Mouse (Mus musculus): ENCODE results near the gene Slfn5.
"Not testable (repeated sequence)": the region's sequence is repeated elsewhere in the genome, so short reads cannot be mapped to it uniquely, and the experiment has no call there.

Gene Slfn5

DNA sequence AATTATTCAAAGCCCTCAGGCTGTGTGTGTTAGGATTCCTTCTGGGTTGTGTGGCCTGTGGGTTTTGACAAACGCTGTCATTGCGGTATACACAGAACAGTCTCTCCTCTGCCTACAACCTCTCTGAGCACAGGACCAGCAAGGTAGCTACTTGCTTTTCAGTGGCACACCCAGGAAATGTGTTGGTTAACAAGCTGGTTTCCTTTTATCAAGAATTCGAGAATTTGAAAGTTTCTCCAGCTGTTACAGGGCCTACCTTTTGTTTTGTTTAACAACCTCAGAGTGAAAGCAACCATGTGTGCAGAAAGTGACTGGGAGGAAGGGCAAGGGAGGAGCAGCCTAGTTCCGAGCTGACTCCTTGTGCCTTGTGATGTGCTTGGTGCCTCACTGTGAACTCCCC lies 3.7 kb upstream of the Slfn5 start:
- no peak for DNase-seq

DNA sequence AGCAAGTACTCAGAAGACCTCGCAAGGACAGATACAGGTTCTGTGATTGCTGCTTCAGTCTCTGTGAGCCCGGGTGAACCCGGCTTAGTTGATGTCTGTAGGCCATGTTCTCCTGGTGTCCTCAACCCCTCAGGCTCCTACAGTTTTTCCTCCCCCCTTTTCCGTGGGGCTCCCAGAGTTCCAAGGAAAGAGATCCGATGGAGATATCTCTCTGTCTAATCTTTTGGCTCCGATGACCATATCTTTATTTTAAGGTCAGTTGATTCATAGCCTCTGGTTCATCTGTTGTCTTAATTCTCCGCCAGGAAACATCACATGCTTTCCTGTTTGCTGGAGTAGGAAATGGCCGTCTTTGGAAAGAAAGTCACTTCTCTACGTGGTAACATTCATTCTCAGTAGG lies 2.1 kb upstream of the Slfn5 start:
- DNase-seq, result no peak

DNA sequence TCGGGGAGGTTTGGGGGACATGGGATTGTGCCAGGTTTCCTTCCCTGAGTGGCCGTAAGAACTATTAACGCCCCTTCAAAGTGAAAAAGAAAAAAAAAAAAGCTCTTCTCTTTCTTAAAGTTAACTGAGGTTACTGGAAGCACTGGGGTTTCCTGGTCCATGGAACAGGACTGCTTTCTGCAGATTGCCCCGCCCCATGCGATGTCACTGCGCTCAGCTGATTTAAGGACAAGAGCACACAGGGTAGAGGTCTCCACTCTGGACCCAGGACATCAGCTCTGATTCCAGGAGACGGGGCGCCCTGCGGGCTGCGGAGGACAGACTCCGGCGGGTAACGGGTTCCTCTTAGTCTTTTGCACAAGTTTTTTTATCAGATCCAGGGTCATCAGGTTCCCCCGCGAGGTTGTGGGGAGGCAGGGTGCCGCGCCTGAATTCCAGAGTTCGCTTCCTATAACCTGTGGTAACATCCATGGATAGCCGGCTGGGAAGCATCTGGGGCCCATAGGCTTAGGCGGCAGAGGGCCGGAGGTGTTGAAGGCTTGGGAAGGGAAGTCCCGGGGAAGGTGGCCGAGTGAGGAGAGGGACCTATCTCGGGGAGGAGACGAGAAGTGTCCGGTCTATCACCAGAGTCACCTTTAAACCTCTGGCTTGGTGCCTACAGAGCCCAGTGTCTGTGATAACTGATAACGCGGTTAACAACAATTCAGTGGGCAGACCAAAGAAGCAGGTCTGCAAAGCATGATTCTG lies 889 bp downstream of the Slfn5 start:
- DNase-seq, result no peak

DNA sequence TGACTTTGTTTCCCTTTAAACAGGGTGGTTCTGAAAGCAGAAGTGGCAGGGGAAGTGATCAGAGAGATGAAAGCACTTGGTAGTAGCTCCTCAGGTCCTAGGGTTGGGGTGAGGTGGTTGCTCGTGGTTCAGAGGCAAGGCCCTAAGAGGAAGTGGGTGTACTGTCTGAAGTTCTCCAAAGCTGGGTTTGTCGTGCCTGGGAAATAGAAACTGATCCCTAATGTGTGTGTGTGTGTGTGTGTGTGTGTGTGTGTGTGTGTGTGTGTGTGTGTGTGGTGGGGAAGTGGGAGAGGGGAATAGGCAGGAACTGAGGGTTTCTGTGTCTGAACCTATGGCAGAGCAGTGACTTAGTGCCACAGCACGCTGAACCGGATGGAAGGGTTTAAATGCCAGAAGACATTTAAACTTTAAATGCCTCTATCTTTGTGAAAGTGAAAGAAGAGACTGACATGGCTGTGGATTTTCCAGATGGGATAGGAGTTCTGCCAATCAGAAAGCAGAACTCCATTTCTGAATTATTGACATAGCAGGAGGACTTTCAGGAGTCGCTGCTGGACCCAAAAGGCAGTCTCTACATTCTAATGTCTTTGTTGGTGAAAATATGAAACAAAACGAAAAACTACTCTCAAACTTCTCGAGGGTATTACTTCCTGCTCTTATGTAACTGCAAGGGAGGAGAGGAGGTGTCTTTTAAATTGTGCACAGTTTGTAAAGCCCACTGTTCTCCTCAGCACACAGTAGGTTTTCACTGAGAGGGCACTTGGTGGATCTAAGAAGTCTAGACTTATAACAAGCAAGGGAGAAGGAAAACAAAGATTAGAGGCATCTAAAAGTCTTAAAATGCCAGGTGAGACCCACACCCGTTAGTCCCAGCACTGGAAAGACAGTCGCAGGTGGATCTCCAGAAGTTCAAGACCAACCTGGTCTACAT lies 1.7 kb downstream of the Slfn5 start:
- no peak for DNase-seq

DNA sequence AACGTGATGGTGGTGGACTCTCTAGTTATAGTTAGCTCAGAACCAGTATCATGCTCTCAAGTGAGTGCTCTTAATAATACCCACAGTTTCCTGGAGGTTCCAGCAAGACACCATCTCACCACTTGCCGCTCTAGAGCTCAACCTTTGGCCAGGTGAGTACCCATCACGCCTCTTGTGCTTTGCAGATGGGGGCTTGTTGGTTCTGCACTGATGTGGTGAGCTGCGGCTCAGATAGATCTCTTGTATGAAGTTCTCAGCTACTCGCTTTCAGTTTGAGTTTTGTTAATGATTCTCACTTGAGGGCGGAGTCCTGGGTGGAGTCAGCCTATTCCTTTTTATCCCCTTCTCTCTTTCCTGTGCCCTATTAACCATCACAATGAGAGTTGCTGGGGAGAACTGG lies 3.5 kb downstream of the Slfn5 start:
- DNase-seq, result no peak

DNA sequence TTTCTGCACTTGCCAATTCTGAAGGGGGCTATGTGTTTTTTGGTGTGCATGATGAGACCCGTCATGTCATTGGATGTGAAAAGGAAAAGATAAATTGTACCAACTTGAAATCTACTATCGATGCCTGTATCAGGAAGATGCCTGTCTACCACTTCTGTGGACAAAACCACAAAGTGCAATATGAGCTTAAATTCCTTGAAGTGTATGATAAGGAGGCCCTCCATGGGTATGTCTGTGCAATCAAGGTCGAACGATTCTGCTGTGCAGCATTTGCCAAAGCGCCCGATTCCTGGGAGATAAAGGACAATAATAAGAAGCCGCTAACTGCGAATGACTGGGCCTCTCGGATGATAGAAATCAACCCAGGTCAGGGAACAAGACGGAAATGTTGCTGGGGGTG lies 5.8 kb downstream of the Slfn5 start:
- DNase-seq, result no peak

DNA sequence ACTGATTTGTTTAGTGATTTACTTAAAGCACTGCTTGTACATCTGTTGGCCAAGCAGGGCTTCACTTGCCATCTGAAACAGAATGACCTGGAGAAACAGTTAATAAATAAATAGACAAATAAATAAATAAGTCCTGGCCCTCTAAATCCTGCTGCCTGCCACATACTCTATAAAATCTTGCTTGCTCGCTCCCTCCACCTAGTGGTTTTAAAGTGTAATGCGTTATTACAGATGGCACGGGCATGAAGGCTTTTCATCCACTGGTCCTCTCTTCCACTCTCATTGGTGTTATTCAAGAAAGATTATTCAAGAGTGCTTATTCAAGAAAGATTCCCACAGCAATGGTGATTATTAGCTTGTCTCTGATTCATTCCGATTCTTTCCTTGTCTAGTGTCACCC lies 8.5 kb downstream of the Slfn5 start:
- DNase-seq, result peak; percentile 6

DNA sequence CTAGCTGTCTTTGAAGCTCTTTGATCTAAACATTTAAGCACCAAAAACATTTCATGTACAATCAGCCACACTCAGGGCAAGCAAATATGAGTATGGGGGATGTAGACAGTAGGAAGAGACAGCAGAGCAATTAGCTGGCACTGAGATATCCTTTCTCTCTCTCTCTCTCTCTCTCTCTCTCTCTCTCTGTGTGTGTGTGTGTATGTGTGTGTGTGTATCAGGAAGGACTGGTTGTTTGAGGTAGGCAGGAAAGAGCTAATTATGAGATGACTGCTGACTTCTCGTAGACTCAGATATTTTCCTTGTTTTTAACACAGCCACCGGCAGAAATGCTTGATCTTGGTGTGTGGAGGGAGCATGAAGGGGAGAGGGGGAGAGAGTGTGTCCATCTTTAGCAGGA lies 10.6 kb downstream of the Slfn5 start:
- DNase-seq, result no peak

DNA sequence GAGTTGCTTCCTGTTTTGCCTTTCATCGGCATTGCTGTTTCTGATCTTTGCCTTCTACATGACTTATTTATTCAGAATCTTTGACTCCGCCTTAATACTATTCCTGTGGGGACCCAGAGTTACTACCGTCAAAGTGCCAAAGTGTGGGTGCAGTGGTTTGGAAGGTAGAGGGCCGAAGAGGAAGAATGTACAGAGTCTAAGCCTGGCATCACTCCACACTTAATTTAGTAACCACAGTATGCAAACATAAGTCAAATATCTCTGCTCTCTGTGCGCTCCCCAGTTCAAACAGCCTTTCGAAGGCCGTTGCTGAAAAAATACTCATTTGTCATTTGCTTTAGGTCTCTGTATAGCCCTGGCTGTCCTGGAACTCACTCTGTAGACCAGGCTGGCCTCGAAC lies 11.1 kb downstream of the Slfn5 start:
- DNase-seq, result no peak

DNA sequence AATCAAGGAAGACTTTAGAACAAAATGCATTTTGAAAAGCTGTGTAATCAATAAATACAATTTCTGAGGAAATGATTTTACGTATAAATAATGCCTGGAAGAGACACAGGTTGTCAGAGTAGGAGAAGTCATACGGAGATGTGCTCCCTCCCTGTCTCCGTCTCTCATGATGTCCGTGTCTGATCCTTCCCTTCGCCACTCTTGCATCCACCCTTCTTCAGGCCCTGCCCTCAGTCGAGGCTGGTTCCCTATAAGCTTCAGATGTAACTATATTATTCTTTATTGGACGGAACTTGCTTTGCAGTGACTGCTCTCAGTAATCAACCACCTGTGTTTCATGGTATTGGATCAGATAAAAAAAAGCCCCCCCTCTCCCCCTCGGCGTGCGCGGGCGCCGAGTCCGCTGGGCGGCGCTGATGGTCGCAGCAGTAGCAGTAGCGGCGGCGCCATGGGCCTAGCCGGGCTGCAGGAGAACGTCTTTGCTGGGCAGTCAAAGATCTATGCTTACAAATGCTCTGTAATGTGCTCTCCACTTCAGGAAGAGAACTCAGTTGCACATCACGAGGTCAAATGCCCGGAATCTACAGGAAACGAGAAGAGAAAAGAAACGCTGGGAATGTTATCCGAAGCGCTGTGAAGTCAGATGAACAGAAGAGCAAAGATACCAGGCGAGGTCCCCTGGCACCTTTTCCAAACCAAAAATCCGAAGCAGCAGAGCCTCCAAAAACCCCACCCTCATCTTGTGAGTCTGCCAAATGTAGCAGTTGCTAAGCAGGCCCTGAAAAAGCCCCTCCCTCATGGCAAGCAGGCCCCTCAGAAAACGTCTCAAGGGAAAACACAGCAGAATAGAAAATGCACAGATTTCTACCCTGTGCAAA lies 19.8 kb downstream of the Slfn5 start:
- DNase-seq, result peak; percentile 29

DNA sequence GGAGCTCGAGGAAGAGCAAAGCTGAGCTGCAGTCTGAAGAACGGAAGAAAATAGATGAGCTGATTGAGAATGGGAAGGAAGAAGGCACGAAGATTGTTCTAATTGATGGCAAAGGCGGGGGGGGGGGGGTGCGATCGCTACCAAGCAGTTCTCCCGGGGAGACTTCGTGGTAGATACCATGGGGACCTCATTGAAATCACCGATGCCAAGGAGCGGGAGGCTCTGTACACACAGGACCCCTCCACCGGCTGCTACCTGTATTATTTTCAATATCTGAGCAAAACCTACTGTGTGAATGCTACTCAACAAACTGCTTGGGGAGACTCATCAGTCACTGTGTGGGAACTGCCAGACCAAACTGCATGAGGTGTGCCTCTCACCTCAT lies 20.4 kb downstream of the Slfn5 start:
- DNase-seq, result no peak

DNA sequence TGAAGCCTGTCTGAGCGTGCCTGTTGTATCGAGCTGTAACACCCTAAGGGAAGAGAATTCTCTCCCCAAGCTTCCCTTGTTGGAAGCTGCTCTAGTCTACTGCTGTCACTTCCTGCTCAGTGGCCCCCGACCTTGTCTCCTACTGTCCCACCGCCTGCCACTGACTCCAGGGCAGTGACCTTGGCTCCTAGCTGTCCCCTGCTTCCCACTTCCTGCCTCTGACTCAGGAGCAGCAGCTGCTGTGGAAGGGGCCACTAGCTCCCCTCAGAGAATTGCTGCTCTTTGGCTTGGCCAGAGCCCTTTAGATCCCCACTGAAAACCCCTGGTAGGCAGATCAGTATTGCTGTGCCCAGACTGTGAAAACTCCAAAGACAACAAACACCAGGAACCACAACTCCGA lies 22.8 kb downstream of the Slfn5 start:
- DNase-seq, result no peak

DNA sequence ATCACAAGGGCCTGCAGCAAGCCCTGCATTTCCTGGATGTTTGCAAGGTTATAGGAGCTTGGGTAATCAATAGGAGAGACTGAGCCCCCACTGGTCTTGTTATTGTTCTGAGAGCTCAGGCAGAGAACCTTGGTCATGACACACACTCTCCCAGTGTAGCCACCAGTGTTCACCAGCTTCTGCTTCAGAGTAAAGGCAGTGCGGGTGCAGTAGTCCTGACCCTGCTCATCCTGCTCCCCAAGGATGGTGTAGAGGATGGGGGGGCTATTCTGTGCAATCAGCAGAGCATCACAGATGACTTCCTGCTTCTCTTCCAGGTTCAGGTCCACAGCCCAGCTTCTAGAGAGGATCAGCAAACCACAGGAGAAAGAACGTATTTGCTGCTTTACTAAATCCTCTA lies 31.3 kb downstream of the Slfn5 start:
- DNase-seq, result not testable (repeated sequence)

DNA sequence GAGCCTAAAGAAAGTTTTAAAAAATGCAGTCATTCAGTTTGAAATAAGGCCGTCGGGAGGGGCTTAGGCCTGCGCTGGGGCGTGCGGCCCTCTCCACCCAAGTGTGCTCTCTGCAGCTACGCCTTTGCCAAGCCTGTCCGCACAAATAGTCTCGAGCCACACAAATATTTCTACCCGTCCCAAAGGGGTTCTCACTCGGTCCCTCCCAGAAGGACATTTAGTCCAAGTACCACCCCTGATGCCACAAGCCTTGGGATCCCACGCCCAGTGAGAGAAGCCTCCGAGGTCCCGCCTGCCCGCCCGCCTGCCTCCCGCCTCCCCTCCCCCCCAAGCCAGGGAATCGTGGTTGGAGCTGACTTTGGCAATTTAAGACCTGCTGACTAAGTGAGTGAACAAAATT lies 32.0 kb downstream of the Slfn5 start:
- DNase-seq, result no peak

DNA sequence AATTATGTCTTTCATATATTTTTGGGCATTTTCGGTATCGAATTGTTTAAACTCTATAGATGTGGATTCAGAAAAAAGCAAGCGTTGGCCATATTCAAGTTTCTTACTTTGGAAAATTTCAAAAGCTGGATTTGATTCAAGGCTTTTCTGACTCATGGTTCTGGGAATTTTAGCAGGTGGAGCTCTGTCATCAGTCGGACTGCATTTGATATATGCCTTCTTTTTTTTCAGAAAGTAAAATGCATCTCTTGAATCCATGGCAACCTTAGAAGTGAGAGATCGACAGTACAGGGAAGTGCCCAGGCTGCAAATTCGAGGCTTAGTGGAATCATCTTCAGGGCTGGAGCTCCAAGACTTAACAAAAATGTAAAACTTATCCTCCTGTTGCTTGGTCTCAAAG lies 36.5 kb downstream of the Slfn5 start:
- no peak for DNase-seq

DNA sequence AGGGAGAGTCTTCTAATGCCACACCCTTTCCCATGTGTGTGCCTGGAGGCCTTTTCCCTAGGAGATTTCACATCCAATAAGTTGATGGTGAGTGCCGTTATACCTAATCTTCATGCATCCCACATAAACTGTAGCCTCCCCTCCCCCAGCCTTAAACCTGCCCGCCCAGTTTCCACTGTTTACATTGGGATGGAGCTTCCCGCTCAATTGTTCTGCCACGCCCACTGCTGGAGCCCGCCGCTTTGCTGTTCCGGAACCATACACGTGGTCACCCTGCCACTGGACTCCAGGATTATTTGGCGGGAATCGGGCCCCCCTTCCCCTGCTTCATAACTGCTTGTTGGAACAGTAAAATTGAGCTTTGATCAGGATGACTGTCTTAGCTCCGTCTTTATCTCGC lies 38.2 kb downstream of the Slfn5 start:
- no peak for DNase-seq

DNA sequence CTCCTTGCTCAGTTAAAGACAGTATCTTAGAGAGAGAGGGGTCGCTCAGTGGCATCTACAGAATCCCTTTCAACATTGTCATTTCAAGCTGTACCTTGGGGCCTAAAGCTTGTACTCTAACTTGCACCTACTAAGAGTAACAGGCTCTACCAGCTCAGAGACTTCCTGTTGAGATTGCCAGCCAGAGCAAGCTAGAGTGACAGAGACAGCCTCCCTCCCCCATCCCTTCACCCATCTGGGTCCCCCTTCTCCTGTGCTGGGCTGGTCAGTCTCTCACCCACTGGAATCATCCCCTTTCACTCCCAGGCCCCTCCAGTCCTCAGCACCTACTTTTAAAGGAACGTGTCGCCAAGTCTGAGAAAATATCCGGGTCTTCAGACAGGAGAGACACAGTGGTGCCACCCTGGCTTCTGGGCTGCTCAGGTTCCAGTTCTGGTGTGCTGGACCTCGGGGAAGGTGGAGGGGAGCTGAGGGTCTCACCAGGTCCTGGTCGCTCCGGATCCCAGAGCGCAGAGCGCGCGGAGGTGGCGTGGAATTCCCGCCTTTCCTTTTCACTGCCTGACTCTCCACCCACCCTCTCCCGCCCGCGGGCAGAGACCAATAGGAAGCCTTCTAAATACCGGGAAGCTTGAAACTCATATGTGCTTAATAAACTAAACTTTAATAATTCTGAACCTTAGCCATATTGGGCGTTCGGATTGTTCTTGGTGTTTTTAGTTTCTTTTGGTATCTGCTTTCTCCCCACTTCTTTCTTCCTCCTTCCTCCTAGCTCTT lies 39.6 kb downstream of the Slfn5 start:
- DNase-seq, result not testable (repeated sequence)

DNA sequence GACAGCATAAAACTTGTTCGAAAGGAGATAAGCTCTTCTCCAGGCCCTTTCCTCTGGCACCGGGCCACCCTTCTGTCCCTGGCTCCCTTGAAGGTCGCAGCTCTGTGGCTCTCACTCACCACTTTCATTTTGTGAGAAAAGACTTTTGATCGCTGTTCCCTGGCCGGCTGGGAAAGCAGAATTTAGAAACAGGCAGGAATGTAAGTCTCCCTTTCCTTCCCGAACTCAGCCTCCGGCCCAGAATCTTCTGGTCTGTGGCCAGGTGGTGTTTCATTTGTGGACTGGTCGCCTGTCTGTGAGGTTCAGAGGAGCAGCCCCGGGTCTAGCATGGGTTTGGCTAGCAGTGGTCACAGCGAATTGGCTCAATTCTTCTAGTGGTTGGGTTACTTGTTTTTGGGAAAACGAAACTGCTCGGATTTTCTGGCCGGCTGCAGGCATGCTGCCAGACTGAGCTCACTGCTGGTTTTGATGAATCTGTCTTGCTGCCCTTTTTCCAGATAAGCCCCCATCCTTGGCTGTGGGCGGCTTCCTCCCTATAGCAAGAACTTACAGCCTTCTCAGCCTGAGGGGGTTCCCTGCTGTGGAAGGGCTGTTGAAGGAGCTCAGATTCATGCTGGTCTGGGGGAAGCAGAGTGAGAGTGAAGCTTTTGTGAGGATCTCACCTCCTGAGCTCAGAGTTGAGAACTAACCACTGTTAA lies 40.5 kb downstream of the Slfn5 start, which contains the start of gene Slfn9:
Slfn9 (minus strand) TSS at position 362 of the 698 bp plus-strand sequence.
- DNase-seq, result no peak

DNA sequence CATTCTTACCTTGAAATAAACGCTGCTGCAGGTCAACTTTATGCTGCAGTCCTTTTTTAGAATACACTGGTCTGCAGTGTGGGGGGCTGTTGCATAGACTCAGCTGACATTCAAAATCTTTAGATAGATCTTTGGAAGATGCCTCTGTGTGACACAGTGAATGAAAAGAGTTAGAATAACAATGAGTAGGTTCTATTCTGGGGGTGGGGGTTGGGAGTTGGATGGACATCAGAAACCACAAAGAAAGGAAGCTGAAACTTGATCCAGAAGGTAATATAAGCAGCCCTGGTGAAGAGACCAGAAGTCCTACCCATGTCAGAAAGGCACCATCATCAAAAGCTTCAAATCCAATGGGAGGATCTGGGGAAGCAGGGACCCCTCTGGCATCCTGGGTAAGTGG lies 62.2 kb downstream of the Slfn5 start:
- no peak for DNase-seq
